Mouse (Mus musculus): ENCODE measurements at regions not wholly inside any gene's neighbourhood (a gene's known extent, or its start where the extent isn't known, plus 50 kb on each side); places are given as distances from the start of the nearest gene placed in this dataset.

GRCm38 (mm10) chr16:29771320-29771719 lies 192.2 kb downstream of the Opa1 start:
- TF ChIP-seq POLR2A (IDR thresholded peaks at IDR 0.05; ENCODE audit: borderline replicate concordance, extremely low read depth, insufficient read depth, insufficient read length) = no peak
- H3K4me2 ChIP-seq (replicated peaks; ENCODE audit: low read depth, low read length, severe bottlenecking) = no peak overlapping the region
- no peak overlapping the region for H3K27ac ChIP-seq (replicated peaks; ENCODE audit: low read depth, low read length)
- H3K27me3 ChIP-seq (ENCODE audit: control insufficient read depth, insufficient read depth, low read length) = no peaks in the 10 kb centered on the region
- 52% methylated on average over 4 of the region's 4 CpGs for WGBS
- H3K36me3 ChIP-seq (ENCODE audit: control insufficient read depth, insufficient read depth, low read length) = no peaks in the 10 kb centered on the region
- H3K4me1 ChIP-seq (ENCODE audit: control insufficient read depth, insufficient read depth, low read length) = peaks cover 30% of the 10 kb centered on the region
- no peak overlapping the region for H3K9ac ChIP-seq (ENCODE audit: low read depth, low read length, severe bottlenecking)
- DNase-seq (ENCODE audit: low spot score) (no peak), ATAC-seq (ENCODE audit: low FRiP score, low read depth) (no peak)
- H3K9me3 ChIP-seq (ENCODE audit: control insufficient read depth, low read length) = no peaks in the 10 kb centered on the region
- H3K4me3 ChIP-seq (replicated peaks; ENCODE audit: low read length) = no peak overlapping the region

- DNase-seq (ENCODE audit: low spot score) = peak; percentile 45
- 35% methylated on average over 13 of the region's 13 CpGs for WGBS
These were observed 192.8 kb downstream of the Opa1 start for GRCm38 (mm10) chr16:29771728-29772608.

GRCm38 (mm10) chr16:29772609-29772988 lies 193.5 kb downstream of the Opa1 start:
- no peaks in the 10 kb centered on the region for H3K27me3 ChIP-seq (ENCODE audit: control insufficient read depth, insufficient read depth, low read length)
- 67% methylated on average over 12 of the region's 12 CpGs for WGBS
- H3K4me2 ChIP-seq (replicated peaks; ENCODE audit: low read depth, low read length, severe bottlenecking) = no peak overlapping the region
- H3K4me1 ChIP-seq (ENCODE audit: control insufficient read depth, insufficient read depth, low read length) = peaks cover 30% of the 10 kb centered on the region
- H3K9ac ChIP-seq (ENCODE audit: low read depth, low read length, severe bottlenecking) = no peak overlapping the region
- no peak for TF ChIP-seq POLR2A (IDR thresholded peaks at IDR 0.05; ENCODE audit: borderline replicate concordance, extremely low read depth, insufficient read depth, insufficient read length)
- DNase-seq (ENCODE audit: low spot score) (no peak), ATAC-seq (ENCODE audit: low FRiP score, low read depth) (no peak)
- no peaks in the 10 kb centered on the region for H3K36me3 ChIP-seq (ENCODE audit: control insufficient read depth, insufficient read depth, low read length)
- no peak overlapping the region for H3K4me3 ChIP-seq (replicated peaks; ENCODE audit: low read length)
- no peaks in the 10 kb centered on the region for H3K9me3 ChIP-seq (ENCODE audit: control insufficient read depth, low read length)
- H3K27ac ChIP-seq (replicated peaks; ENCODE audit: low read depth, low read length) = no peak overlapping the region

More at GRCm38 (mm10) chr16:29771728-29772608, 192.8 kb downstream of the Opa1 start:
- no peak overlapping the region for H3K4me2 ChIP-seq (replicated peaks; ENCODE audit: low read depth, low read length, severe bottlenecking)
- H3K9ac ChIP-seq (ENCODE audit: low read depth, low read length, severe bottlenecking) = no peak overlapping the region
- no peak overlapping the region for H3K27ac ChIP-seq (replicated peaks; ENCODE audit: low read depth, low read length)
- peaks cover 30% of the 10 kb centered on the region for H3K4me1 ChIP-seq (ENCODE audit: control insufficient read depth, insufficient read depth, low read length)
- no peak overlapping the region for H3K4me3 ChIP-seq (replicated peaks; ENCODE audit: low read length)
- no peaks in the 10 kb centered on the region for H3K36me3 ChIP-seq (ENCODE audit: control insufficient read depth, insufficient read depth, low read length)
- H3K27me3 ChIP-seq (ENCODE audit: control insufficient read depth, insufficient read depth, low read length) = no peaks in the 10 kb centered on the region
- no peaks in the 10 kb centered on the region for H3K9me3 ChIP-seq (ENCODE audit: control insufficient read depth, low read length)
- ATAC-seq (ENCODE audit: low FRiP score, low read depth) = peak; percentile 60; the same call in 1 of the 2 replicates
- TF ChIP-seq POLR2A (IDR thresholded peaks at IDR 0.05; ENCODE audit: borderline replicate concordance, extremely low read depth, insufficient read depth, insufficient read length) = no peak

- no peak overlapping the region for H3K9ac ChIP-seq (ENCODE audit: low read depth, low read length, severe bottlenecking)
- H3K4me3 ChIP-seq (replicated peaks; ENCODE audit: low read length) = no peak overlapping the region
- no peaks in the 10 kb centered on the region for H3K9me3 ChIP-seq (ENCODE audit: control insufficient read depth, low read length)
- TF ChIP-seq POLR2A (IDR thresholded peaks at IDR 0.05; ENCODE audit: borderline replicate concordance, extremely low read depth, insufficient read depth, insufficient read length) = no peak
- no peaks in the 10 kb centered on the region for H3K36me3 ChIP-seq (ENCODE audit: control insufficient read depth, insufficient read depth, low read length)
- DNase-seq (ENCODE audit: low spot score) (no peak), ATAC-seq (ENCODE audit: low FRiP score, low read depth) (no peak)
- H3K4me2 ChIP-seq (replicated peaks; ENCODE audit: low read depth, low read length, severe bottlenecking) = no peak overlapping the region
- 78% methylated on average over 6 of the region's 6 CpGs for WGBS
- H3K4me1 ChIP-seq (ENCODE audit: control insufficient read depth, insufficient read depth, low read length) = peaks cover 30% of the 10 kb centered on the region
- no peak overlapping the region for H3K27ac ChIP-seq (replicated peaks; ENCODE audit: low read depth, low read length)
- H3K27me3 ChIP-seq (ENCODE audit: control insufficient read depth, insufficient read depth, low read length) = no peaks in the 10 kb centered on the region
These were observed 193.9 kb downstream of the Opa1 start for GRCm38 (mm10) chr16:29773056-29773455.

GRCm38 (mm10) chr16:29774949-29775348 lies 195.8 kb downstream of the Opa1 start:
- peaks cover 30% of the 10 kb centered on the region for H3K4me1 ChIP-seq (ENCODE audit: control insufficient read depth, insufficient read depth, low read length)
- no peak overlapping the region for H3K27ac ChIP-seq (replicated peaks; ENCODE audit: low read depth, low read length)
- H3K9me3 ChIP-seq (ENCODE audit: control insufficient read depth, low read length) = no peaks in the 10 kb centered on the region
- DNase-seq (ENCODE audit: low spot score) (no peak), ATAC-seq (ENCODE audit: low FRiP score, low read depth) (no peak)
- WGBS = 46% methylated on average over 2 of the region's 2 CpGs
- no peak overlapping the region for H3K9ac ChIP-seq (ENCODE audit: low read depth, low read length, severe bottlenecking)
- H3K4me3 ChIP-seq (replicated peaks; ENCODE audit: low read length) = no peak overlapping the region
- no peak for TF ChIP-seq POLR2A (IDR thresholded peaks at IDR 0.05; ENCODE audit: borderline replicate concordance, extremely low read depth, insufficient read depth, insufficient read length)
- no peaks in the 10 kb centered on the region for H3K27me3 ChIP-seq (ENCODE audit: control insufficient read depth, insufficient read depth, low read length)
- no peak overlapping the region for H3K4me2 ChIP-seq (replicated peaks; ENCODE audit: low read depth, low read length, severe bottlenecking)
- H3K36me3 ChIP-seq (ENCODE audit: control insufficient read depth, insufficient read depth, low read length) = no peaks in the 10 kb centered on the region
